Mouse (Mus musculus) ES-E14 (cell line): ENCODE results near the gene Mapkapk2.

ENCODE experiments used
- HCFC1 ChIP-seq: IDR thresholded peaks from 2 replicates; pipeline ENCODE4 v1.6.1; 2012; ENCODE audit warnings: low read length, inconsistent platforms, borderline replicate concordance; ENCODE audit not compliant: insufficient read depth
- ZNF384 ChIP-seq: IDR thresholded peaks from 2 replicates; pipeline ENCODE4 v1.6.1; 2012; ENCODE audit warnings: low read depth, low read length, inconsistent platforms

GRCm38 (mm10) chr1:131137111-131137510 is 39.5 kb upstream of the Mapkapk2 start:
- TF ChIP-seq ZNF384 (no peak), HCFC1 (no peak)
